Mouse (Mus musculus) layer of hippocampus, adult 2 months (tissue): ENCODE data around the gene Polr2c. TPM values are rescaled to one million over a fixed set of nuclear protein-coding genes. Genes with fewer than 3 reads are reported as not detected.
A peak's percentile ranks its signal among the peaks of the same experiment; 100 is the strongest.

ENCODE experiments used
- DNase-seq, 2 experiments: peaks; one replicate each; pipeline ENCODE4 v3.0.0; 2022; ENCODE audit warnings: low spot score in 2 of 2
- H3K27ac ChIP-seq: fragments of 200-600 bp; 2 replicates; pipeline ENCODE4 v1.8.1; 2022
- H3K4me3 ChIP-seq: fragments of 200-600 bp; 2 replicates; pipeline ENCODE4 v1.8.1; 2022; ENCODE audit warnings: mild to moderate bottlenecking
- CTCF ChIP-seq: fragments of 200-600 bp; conservative IDR thresholded peaks from 2 replicates; pipeline ENCODE4 v1.8.1; 2022; ENCODE audit warnings: antibody characterized with exemption, mild to moderate bottlenecking, moderate library complexity
- total RNA-seq, 2 experiments: library from RNA; stranded (reverse); gene quantifications; 2 replicates each; pipeline ENCODE4 v1.2.3; 2021

The Polr2c gene
- total RNA-seq, 2 experiments from 2014 or later = 69.1 to 71.4 TPM

DNA sequence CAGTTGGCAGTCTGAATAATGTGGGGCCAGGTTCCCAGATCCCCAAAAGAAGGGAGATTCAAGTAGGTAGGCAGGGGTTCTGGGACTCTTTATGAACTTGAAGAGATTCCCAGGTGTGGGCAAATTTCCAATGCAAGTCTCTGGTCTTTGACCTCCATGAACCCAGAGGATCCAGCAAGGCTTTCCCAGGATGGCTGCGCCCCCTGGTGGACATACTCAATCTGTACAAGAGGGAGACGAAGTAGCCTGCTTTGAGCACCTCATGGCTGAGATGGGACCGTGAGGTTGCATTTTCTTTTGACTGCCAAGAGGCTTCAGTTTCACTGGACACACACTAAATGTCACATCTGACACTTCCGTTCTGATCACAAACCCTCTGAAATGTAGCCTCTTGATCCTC, 51.6 kb downstream of the Polr2c start:
- Histone ChIP-seq H3K27ac (no peak overlapping the region), H3K4me3 (no peak overlapping the region)
- peak; percentile 63 to 77 for DNase-seq
- TF ChIP-seq CTCF = peak; percentile 98

DNA sequence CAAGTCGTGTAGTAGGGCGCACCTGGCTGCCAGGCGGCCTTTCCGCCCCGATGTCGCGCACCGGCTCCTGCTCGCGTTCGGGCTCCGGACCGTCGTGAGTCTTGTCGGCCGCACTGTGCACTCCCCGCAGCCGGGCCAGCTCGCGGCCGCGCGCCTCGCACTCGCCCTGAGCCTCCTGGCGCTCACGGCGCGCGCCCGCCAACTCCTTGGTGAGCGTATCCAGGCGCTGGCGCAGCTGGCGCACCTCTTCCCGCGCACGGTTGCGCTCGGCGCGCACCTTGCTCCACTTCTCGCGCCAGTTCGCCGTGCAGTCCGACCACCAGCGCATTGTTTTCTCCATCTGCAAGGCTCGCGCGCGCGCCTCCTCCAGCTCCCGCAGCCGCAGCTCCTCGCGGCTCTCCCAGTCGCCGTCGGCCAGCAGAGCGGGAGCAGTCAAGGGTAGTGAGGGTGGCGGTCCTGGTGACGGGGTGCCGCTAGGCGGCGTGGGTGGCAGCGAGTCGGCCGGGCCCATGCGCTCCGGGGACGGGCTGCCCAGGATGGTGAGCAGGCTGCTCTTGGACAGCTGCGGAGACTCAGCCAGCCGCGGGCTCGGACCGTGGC, 55.9 kb downstream of the Polr2c start:
- Histone ChIP-seq H3K4me3 (peak overlapping the region; percentile 48), H3K27ac (no peak overlapping the region)
- DNase-seq = peak in 1 of 2 experiments; percentile 35
- TF ChIP-seq CTCF = peak; percentile 75

DNA sequence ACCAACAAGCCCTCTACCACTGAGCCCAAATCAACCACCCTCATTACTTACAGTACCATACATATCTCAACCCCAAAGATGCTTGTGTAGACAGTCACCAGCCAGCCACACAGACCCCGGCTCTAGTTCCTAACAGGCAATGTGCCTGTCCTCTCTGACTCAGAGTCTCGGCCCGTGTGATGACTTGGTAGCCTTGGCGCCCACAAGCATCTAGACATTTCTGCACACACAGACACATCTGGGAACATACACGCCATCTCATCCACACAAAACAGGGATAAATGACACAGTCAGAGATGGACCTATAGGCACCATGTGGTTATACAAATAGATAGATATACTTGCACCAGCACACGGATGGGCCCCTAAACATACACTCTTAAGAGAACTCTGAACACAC, 57.0 kb downstream of the Polr2c start:
- DNase-seq = no peak
- no peak for TF ChIP-seq CTCF
- H3K4me3 ChIP-seq = no peak overlapping the region
- no peak overlapping the region for H3K27ac ChIP-seq

DNA sequence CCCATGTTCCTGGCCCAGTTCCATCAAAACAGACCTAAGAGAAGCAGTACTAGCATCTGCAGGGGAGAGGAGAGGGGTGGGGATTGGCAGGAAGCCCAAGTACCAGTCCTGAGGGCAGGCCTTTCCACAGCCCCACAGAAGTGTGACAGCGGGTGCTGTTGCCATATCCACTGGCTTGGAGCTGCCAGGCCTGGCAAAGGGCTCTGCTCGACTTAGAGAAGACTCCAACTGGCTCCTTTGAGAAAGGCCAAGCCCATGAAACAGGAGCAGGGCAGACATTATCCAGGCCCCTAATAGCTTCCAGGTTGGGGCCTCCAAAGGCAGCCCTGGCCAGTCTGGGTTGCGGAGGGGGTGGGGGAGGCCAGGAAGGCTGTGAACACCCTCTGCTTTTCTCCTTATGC, 57.5 kb downstream of the Polr2c start:
- no peak for DNase-seq
- no peak overlapping the region for H3K4me3 ChIP-seq
- no peak overlapping the region for H3K27ac ChIP-seq
- TF ChIP-seq CTCF = no peak

DNA sequence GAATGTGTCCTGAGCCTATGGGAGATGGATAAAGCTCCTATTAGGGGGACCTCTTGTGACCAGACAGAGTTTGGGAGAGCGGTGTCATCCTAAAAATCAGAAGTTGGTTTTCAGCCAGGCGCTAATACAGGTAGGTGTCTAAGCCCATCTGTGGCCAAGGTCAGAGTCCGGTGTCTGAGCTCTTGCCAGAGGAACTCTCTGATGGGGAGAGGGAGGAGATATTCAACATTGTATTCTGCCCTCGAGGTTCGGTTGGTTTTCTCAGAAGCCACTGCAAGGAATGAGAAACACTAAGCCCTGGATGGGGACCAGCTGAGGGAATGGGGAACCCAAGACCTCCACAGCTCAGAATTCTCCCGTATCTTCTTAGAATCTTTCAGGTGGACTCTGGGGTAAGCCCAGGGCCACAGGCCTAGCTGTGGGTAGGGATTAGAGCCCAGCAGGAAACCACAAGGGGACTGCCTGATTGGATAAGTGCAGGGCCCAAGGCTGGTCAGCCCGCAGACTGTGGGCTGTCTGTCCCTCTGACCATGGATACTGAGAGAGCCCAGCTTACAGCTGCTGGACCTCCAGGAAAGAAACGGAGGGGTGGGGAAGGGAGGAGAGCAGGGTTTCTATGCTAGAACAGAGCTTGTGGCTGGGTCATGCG, 59.2 kb downstream of the Polr2c start:
- DNase-seq = no peak
- Histone ChIP-seq H3K4me3 (no peak overlapping the region), H3K27ac (no peak overlapping the region)
- TF ChIP-seq CTCF = no peak

DNA sequence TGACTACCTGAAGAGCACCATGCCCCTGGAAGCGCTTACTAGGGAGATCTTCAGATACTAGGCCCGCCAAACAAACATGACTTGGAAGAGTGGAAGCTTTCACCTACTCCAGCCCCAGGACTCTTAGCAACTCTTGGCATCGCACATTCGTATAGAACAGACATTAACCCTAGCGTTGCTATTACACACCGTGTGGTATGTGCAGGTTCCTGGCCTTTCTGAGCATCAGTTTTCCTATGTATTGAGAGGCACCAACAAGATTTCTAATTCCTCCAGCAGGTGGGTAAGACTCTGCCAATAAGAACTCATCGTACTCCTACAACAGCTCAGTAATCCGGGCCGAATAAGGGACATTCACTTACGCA, 59.7 kb downstream of the Polr2c start:
- Histone ChIP-seq H3K4me3 (peak overlapping the region; percentile 60), H3K27ac (peak overlapping the region; percentile 25; the same call in 1 of the 2 replicates)
- DNase-seq = no peak
- TF ChIP-seq CTCF = no peak

DNA sequence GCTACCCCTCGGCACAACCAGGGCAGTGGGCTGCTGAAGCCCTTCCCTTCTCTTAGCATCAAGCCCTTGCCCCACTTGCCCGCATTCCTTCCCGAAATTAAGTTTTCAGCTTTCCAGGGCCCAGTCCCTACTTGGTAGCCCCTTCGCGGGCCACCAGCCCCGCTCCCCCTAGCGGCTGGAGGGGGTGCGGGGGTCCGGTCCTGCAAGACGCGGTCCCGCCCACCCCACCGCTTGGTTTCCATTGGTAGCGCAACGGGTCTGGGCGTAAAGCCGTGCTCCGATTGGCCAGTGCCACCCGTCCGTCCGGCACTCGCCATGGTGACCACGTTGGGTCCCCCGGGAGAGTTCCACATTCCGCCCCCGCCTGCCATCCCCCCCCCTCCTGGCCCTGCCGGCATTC, 60.1 kb downstream of the Polr2c start:
- Histone ChIP-seq H3K4me3 (peak overlapping the region; percentile 60), H3K27ac (peak overlapping the region; percentile 77; the same call in 1 of the 2 replicates)
- TF ChIP-seq CTCF = peak; percentile 91
- peak; percentile 73 to 79 for DNase-seq

DNA sequence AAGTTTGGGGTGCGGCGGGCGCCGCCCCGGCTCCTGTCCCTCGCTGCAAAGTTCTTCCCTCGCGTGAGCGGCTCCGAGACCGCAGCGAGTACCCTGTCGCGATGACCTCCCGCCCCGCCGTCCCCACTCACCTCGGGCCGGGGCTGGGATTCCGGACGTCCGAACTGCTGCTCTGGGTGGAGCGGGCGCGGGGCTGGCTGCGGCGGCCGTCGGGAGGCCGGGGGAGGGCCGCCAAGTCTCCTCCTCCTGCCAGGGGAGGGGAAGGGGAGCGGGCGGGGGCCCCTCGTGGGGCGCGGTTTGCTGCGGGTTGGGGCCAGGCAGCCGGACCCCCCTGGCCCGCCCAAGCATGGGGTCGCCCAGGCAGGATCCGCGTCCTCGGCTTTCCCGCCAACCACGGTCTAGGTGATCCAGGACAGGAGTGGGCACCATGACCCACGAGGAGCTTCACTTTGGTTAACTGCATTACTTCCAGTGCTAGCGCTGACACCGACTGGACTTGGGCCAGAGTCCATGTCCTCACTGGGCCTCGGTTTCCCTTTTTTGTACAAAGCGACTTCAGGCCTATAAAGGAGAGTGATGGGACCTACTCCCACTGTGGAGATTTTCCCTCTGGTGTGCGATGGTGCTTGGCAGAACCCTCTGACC, 60.7 kb downstream of the Polr2c start, which contains the start of gene Ccdc102a:
Gene Ccdc102a, minus strand, starts transcription at position 248 of the 645 bp plus-strand sequence.
- peak within 1 kb of the TSS; percentile 77 for H3K27ac ChIP-seq
- H3K4me3 ChIP-seq = peak within 1 kb of the TSS; percentile 60
- DNase-seq = no peak
- no peak for TF ChIP-seq CTCF

DNA sequence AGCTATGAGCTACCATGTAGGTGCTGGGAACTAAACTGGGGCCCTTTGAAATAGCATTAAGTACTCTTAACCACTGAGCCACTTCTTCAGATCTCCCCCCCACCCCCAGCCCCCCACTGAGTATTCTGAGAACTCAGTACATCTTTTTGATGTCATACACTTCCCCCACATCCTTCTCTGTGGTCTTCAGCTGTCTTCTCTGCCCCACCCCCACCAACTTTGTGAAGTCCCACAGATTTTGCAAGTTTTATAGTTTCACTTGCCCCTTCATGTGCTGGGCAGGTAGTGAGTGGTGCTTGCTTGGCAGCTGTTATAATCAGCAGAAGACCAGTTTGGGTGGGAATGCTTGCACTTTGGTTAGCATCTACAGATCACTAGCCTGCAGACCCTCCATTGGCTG, 62.0 kb downstream of the Polr2c start:
- no peak for TF ChIP-seq CTCF
- Histone ChIP-seq H3K4me3 (no peak overlapping the region), H3K27ac (no peak overlapping the region)
- no peak for DNase-seq

DNA sequence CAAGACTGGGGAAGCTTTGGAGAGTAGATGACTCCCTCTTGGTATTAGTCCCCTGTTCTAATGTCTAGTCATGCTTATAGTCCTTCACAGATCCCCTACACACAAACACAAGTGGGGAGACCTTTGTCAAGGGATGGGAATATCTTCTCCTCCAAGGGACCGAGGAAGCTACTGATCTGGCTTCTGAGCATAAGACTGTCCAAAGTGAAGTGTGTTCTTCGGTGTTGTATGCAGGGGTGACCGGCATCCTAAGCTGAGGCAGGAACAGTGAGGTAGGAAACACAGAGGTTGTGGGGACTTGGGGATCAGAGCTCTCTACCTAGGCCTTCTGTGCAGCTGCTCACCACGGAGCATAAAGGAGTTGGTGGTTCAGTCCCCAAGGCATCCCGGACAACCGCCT, 64.9 kb downstream of the Polr2c start:
- DNase-seq = no peak
- H3K4me3 ChIP-seq = no peak overlapping the region
- no peak overlapping the region for H3K27ac ChIP-seq
- TF ChIP-seq CTCF = no peak

DNA sequence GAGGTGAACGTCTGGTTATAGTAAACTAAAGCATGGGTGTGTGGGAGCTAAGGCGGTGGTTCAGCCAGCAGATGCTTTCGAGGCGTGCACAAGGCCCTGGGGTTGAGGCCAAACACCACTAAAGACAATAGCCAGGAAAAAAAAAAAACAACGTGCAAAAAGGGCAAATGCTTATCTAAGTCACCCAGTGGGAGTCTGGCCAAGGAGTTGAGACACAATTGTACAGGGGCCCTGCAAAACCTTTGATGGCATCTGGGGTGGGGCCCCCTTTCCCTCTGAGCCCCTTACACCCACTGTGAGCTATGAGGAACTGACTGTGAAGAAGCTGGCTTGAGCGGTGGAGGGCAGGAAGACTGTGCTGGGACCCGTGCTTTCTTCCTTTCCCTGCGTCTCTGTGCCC, 65.4 kb downstream of the Polr2c start:
- no peak for TF ChIP-seq CTCF
- H3K4me3 ChIP-seq = no peak overlapping the region
- no peak for DNase-seq
- no peak overlapping the region for H3K27ac ChIP-seq

Other genes with a start within 250 kb of the Polr2c start
- 100 to 1,000 TPM; 145 to 147 TPM for gene Arl2bp, start 190.8 kb upstream of the Polr2c start, total RNA-seq
- gene Pllp, start 161.2 kb upstream of the Polr2c start, total RNA-seq = 10 to 100 TPM; 37.5 to 39.8 TPM
- under 1 TPM in 1 of 2 experiments, not detected in 1; 0.37 TPM for gene Ccl22, start 111.9 kb upstream of the Polr2c start, total RNA-seq
- 100 to 1,000 TPM; 396 to 397 TPM for gene Cx3cl1, start 85.4 kb upstream of the Polr2c start, total RNA-seq
- gene Ccl17, start 47.0 kb upstream of the Polr2c start, total RNA-seq = 1 to 10 TPM; 3.4 to 6.0 TPM
- gene Coq9, start 19.1 kb upstream of the Polr2c start, total RNA-seq = 10 to 100 TPM; 78.2 to 83.7 TPM
- gene Ciapin1, start 19.1 kb upstream of the Polr2c start, total RNA-seq = 10 to 100 TPM; 60.9 to 67.2 TPM
- gene Dok4, start 18.9 kb downstream of the Polr2c start, total RNA-seq = 10 to 100 TPM; 24.1 to 26.4 TPM
- gene Ccdc102a, start 60.6 kb downstream of the Polr2c start, total RNA-seq = 1 to 10 TPM; 1.7 to 1.9 TPM
- gene Adgrg5, start 66.2 kb downstream of the Polr2c start, total RNA-seq = not detected
- gene Adgrg1, start 117.3 kb downstream of the Polr2c start, total RNA-seq = 10 to 100 TPM; 89.7 to 90.5 TPM
- under 1 TPM; 0.18 to 0.34 TPM for gene Adgrg3, start 160.2 kb downstream of the Polr2c start, total RNA-seq
- 1 to 10 TPM; 1.0 to 2.2 TPM for gene Drc7, start 197.7 kb downstream of the Polr2c start, total RNA-seq
- 10 to 100 TPM; 33.9 to 45.9 TPM for gene Katnb1, start 223.7 kb downstream of the Polr2c start, total RNA-seq